In the genomic region with DNA sequence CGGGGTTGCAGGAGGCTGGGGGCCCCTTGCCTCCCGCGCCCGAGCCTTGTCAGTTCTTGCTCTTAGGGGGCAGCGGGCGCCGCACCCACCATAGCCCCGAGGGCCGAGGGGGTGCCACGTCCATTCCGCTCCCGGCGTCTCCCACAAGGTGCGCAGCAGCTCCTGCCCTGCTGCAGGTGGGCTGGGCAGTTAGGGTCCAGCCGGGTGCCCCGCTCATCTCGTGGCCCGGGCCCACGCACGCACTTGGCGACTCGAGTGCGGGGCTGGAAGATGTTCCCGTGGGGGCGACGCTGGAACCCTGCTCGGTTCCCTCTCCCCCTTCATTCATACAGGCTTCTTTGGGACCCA, we compare ENCODE assay signal across 8 mouse cellular contexts. TPM values are rescaled to one million over a fixed set of nuclear protein-coding genes. Genes with fewer than 3 reads are reported as not detected.
DNase-seq lines count a peak whose midpoint lies in the region; ATAC-seq and TF ChIP-seq lines count a peak whose summit lies in the region.

No protein-coding gene starts in this region.

- peak overlapping the region; percentile 64 for H3ac ChIP-seq in myocyte (ENCODE audit: control insufficient read depth, insufficient read length)

- H3K4me1 ChIP-seq in embryonic facial prominence, embryonic 14.5 days (ENCODE audit: control insufficient read depth, insufficient read depth, low read length) = 0 out of 2 replicates have a peak, but pooled peaks cover 3% of the 10 kb centered on the region
- H3K4me1 ChIP-seq in intestine, embryonic 16.5 days (ENCODE audit: control insufficient read depth, insufficient read depth, low read length) = peaks cover 36% of the 10 kb centered on the region

- H3K27me3 ChIP-seq in embryonic facial prominence, embryonic 14.5 days (replicated peaks; ENCODE audit: control insufficient read depth, insufficient read depth, low read length) = no peaks in the 10 kb centered on the region
- no peaks in the 10 kb centered on the region for H3K27me3 ChIP-seq in intestine, embryonic 16.5 days (replicated peaks; ENCODE audit: control insufficient read depth, insufficient read depth, low read length)
- peaks cover 5% of the 10 kb centered on the region for H3K27me3 ChIP-seq in myocyte (ENCODE audit: control insufficient read depth, insufficient read depth, insufficient read length)

- peaks cover 29% of the 10 kb centered on the region for H3K79me2 ChIP-seq in myocyte (ENCODE audit: control insufficient read depth, insufficient read depth)

- H3K36me3 ChIP-seq in embryonic facial prominence, embryonic 14.5 days (ENCODE audit: control insufficient read depth, insufficient read depth, low read length) = no peaks in the 10 kb centered on the region
- no peaks in the 10 kb centered on the region for H3K36me3 ChIP-seq in intestine, embryonic 16.5 days (ENCODE audit: control insufficient read depth, insufficient read depth, low read length)
- H3K36me3 ChIP-seq in myocyte (ENCODE audit: control insufficient read depth, insufficient read depth) = no peaks in the 10 kb centered on the region

- H3K27ac ChIP-seq in left cerebral cortex, adult 2 months = peak overlapping the region; percentile 96
- H3K27ac ChIP-seq in embryonic facial prominence, embryonic 14.5 days (replicated peaks; ENCODE audit: low read depth, low read length) = peak overlapping the region; percentile 92
- H3K27ac ChIP-seq in intestine, embryonic 16.5 days (ENCODE audit: low read length) = peak overlapping the region; percentile 65

- WGBS in embryonic facial prominence, embryonic 14.5 days = 0% methylated on average over 10 of the region's 27 CpGs
- under 1% methylated on average over 27 of the region's 27 CpGs for WGBS in intestine, embryonic 16.5 days

- DNase-seq in left cerebral cortex, adult 2 months (ENCODE audit: extremely low spot score in 1 of 2, low spot score in 2 of 2) = no peak
- no peak for DNase-seq in left cerebral cortex, adult 18-20 months (ENCODE audit: low spot score in 2 of 2)
- DNase-seq in embryonic facial prominence, embryonic 14.5 days (ENCODE audit: low spot score) = no peak
- no peak for DNase-seq in thymus, postnatal 25 days
- DNase-seq in adrenal gland, postnatal 25 days = no peak
- DNase-seq in right cerebral cortex, postnatal 14 days = no peak

- no peak; the same call in 1 of the 2 replicates for ATAC-seq in embryonic facial prominence, embryonic 14.5 days (ENCODE audit: low read depth)
- ATAC-seq in intestine, embryonic 16.5 days = peak; percentile 62

- H3K4me3 ChIP-seq in left cerebral cortex, adult 2 months = peak overlapping the region; percentile 100
- H3K4me3 ChIP-seq in embryonic facial prominence, embryonic 14.5 days (ENCODE audit: low read depth, low read length) = peak overlapping the region; percentile 87
- H3K4me3 ChIP-seq in intestine, embryonic 16.5 days (ENCODE audit: low read length) = peak overlapping the region; percentile 98
- H3K4me3 ChIP-seq in myocyte = peak overlapping the region; percentile 66

- peak overlapping the region; percentile 88 for H3K9ac ChIP-seq in embryonic facial prominence, embryonic 14.5 days (ENCODE audit: low read depth, low read length)
- H3K9ac ChIP-seq in intestine, embryonic 16.5 days (ENCODE audit: low read depth, low read length) = peak overlapping the region; percentile 96

- H3K4me2 ChIP-seq in embryonic facial prominence, embryonic 14.5 days (ENCODE audit: low read depth, low read length) = peak overlapping the region; percentile 76
- H3K4me2 ChIP-seq in intestine, embryonic 16.5 days (ENCODE audit: low read depth, low read length) = peak overlapping the region; percentile 95
- peak overlapping the region; percentile 91 for H3K4me2 ChIP-seq in myocyte (ENCODE audit: low read depth)

- no peak for TF ChIP-seq CTCF in left cerebral cortex, adult 2 months (IDR thresholded peaks at IDR 0.05)

- TF ChIP-seq POLR2A in myocyte (IDR thresholded peaks at IDR 0.05; ENCODE audit: insufficient read length, low read depth) = no peak

- intact Hi-C loops in left cerebral cortex, adult 2 months (cut with DNase I) = loop anchor here (1.0 to 2.0 kb wide), 2 partner anchors 80 to 227 kb away; no protein-coding TSS in a partner anchor

- H3K9me3 ChIP-seq in embryonic facial prominence, embryonic 14.5 days (ENCODE audit: control insufficient read depth, low read length) = no peaks in the 10 kb centered on the region
- no peaks in the 10 kb centered on the region for H3K9me3 ChIP-seq in intestine, embryonic 16.5 days (ENCODE audit: control insufficient read depth, low read length)

TF ChIP-seq in myocyte, 11 proteins besides CTCF, POLR2A, EP300 and RAD21:
- TF ChIP-seq REST (IDR thresholded peaks at IDR 0.05; ENCODE audit: insufficient read depth, insufficient read length) = no peak
- no peak for TF ChIP-seq USF1 (IDR thresholded peaks at IDR 0.05; ENCODE audit: low read depth)
- TF ChIP-seq MYOD1 (IDR thresholded peaks at IDR 0.05; ENCODE audit: control insufficient read depth in 1 of 3, insufficient read length in 2 of 3, low read depth in 2 of 3) = no peak
- TF ChIP-seq POLR2AphosphoS2 (IDR thresholded peaks at IDR 0.05; ENCODE audit: insufficient read length, low read depth) = no peak
- no peak for TF ChIP-seq CEBPB (IDR thresholded peaks at IDR 0.05; ENCODE audit: insufficient read depth, poor library complexity, severe bottlenecking)
- TF ChIP-seq E2F4 (IDR thresholded peaks at IDR 0.05; ENCODE audit: insufficient read depth) = no peak
- no peak for TF ChIP-seq MAX (IDR thresholded peaks at IDR 0.05; ENCODE audit: low read depth)
- TF ChIP-seq TCF12 (IDR thresholded peaks at IDR 0.05; ENCODE audit: insufficient read depth, poor library complexity, severe bottlenecking) = no peak
- TF ChIP-seq TCF3 (IDR thresholded peaks at IDR 0.05; ENCODE audit: insufficient read length, low read depth) = no peak
- no peak for TF ChIP-seq MYOG (IDR thresholded peaks at IDR 0.05; ENCODE audit: control insufficient read depth in 1 of 3, insufficient read depth in 1 of 3, insufficient read length in 2 of 3, low read depth in 2 of 3)
- no peak for TF ChIP-seq SRF (IDR thresholded peaks at IDR 0.05; ENCODE audit: control insufficient read depth, insufficient read length, low read depth)

RNA-seq across cellular contexts. Expression of gene Ubac2, which starts 0.4 kb away (rescaled TPM):
- total RNA-seq in left cerebral cortex, adult 2 months (2021) = 10 to 100 TPM; 34.0 to 36.9 TPM
- total RNA-seq in left cerebral cortex, adult 18-20 months (2021) = 10 to 100 TPM; 34.2 to 36.0 TPM
- 60.1 and 65.9 TPM in 2 replicates for polyA plus RNA-seq in embryonic facial prominence, embryonic 14.5 days (2014; fragmentation: Nextera tagmentation; extraction: Ambion mirVana)
- polyA plus RNA-seq in intestine, embryonic 16.5 days (2015; fragmentation: Nextera tagmentation; extraction: Ambion mirVana) = 61.6 and 63.3 TPM in 2 replicates
- polyA plus RNA-seq in myocyte (2012; fragmentation: generic; extraction: Trizol) = 33.1 TPM
- total RNA-seq in adrenal gland, postnatal 25 days (2021) = 29.4 and 33.2 TPM in 2 replicates

RNA-seq across cellular contexts. Expression of gene Gpr18, which starts 36.7 kb away (rescaled TPM):
- total RNA-seq in left cerebral cortex, adult 2 months (2021) = not detected
- total RNA-seq in left cerebral cortex, adult 18-20 months (2021) = not detected
- polyA plus RNA-seq in embryonic facial prominence, embryonic 14.5 days (2014; fragmentation: Nextera tagmentation; extraction: Ambion mirVana) = 0.11 and 0.22 TPM in 2 replicates
- 0.34 and 0.38 TPM in 2 replicates for polyA plus RNA-seq in intestine, embryonic 16.5 days (2015; fragmentation: Nextera tagmentation; extraction: Ambion mirVana)
- polyA plus RNA-seq in myocyte (2012; fragmentation: generic; extraction: Trizol) = not detected
- 0.27 TPM in 1 of 2 replicates, not detected in the other for total RNA-seq in adrenal gland, postnatal 25 days (2021)
